In the genomic region with DNA sequence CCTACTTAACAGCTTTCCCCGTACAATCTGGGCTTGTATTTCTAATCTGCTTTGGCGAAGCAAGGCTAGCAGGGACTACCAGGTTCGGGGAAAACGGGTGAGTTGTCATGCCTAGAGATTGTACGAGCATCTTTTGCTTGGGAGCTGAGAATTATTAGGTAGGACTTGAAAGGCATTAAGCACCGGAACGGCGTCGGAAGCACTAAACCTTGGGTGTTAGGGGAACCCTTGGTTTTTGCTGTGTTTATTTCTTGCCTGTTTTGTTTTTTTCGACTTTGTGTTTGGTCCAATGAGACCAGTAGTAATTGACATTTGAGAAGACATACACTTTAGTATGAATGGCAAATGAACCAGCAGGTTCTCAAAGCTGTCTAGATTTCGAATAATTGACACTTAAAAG, we compare ENCODE assay signal across 7 mouse cellular contexts. TPM values are rescaled to one million over a fixed set of nuclear protein-coding genes. Genes with fewer than 3 reads are reported as not detected.
DNase-seq lines count a peak whose midpoint lies in the region; ATAC-seq and TF ChIP-seq lines count a peak whose summit lies in the region.

No protein-coding gene starts in this region.

- no peak for TF ChIP-seq POLR2A in small intestine, adult 2 months (IDR thresholded peaks at IDR 0.05; ENCODE audit: low read depth, low read length)

- WGBS in lung, embryonic 16.5 days, result 2% methylated on average over 11 of the region's 11 CpGs
- WGBS in limb, embryonic 12.5 days, result 2% methylated on average over 11 of the region's 11 CpGs
- WGBS in small intestine, adult 2 months, result under 1% methylated on average over 11 of the region's 11 CpGs

- no peak for DNase-seq in lung, postnatal 14 days
- no peak for DNase-seq in layer of hippocampus, adult 18-20 months (ENCODE audit: low spot score in 2 of 2)
- no peak for DNase-seq in layer of hippocampus, adult 9-10 months (ENCODE audit: low spot score)

- H3K27me3 ChIP-seq in lung, embryonic 16.5 days (ENCODE audit: control insufficient read depth, insufficient read depth, low read depth, low read length), result no peaks in the 10 kb centered on the region
- no peaks in the 10 kb centered on the region for H3K27me3 ChIP-seq in limb, embryonic 12.5 days
- no peaks in the 10 kb centered on the region for H3K27me3 ChIP-seq in small intestine, adult 2 months (ENCODE audit: control insufficient read depth, insufficient read depth, low read length)

- H3K4me2 ChIP-seq in lung, embryonic 16.5 days (ENCODE audit: low read depth, low read length), result peak overlapping the region; percentile 91
- H3K4me2 ChIP-seq in limb, embryonic 12.5 days, result peak overlapping the region; percentile 69

- peaks cover 35% of the 10 kb centered on the region for H3K4me1 ChIP-seq in lung, embryonic 16.5 days (replicated peaks; ENCODE audit: control insufficient read depth, insufficient read depth, low read length)
- peaks cover 38% of the 10 kb centered on the region for H3K4me1 ChIP-seq in limb, embryonic 12.5 days (replicated peaks)
- peaks cover 5% of the 10 kb centered on the region; the same call in 1 of the 2 replicates for H3K4me1 ChIP-seq in small intestine, adult 2 months (ENCODE audit: control insufficient read depth, insufficient read depth, insufficient read length, low read length)

- H3K9ac ChIP-seq in lung, embryonic 16.5 days (ENCODE audit: low read length), result peak overlapping the region; percentile 98
- peak overlapping the region; percentile 100 for H3K9ac ChIP-seq in limb, embryonic 12.5 days (replicated peaks)

- ATAC-seq in lung, embryonic 16.5 days (ENCODE audit: low read depth), result no peak
- ATAC-seq in erythroblast, adult 5-6 weeks (replicated peaks; ENCODE audit: low FRiP score, poor library complexity, severe bottlenecking), result peak; percentile 36
- ATAC-seq in limb, embryonic 12.5 days (ENCODE audit: insufficient number of reproducible peaks, insufficient read depth, low FRiP score, low TSS enrichment, low read depth), result no peak

- H3K4me3 ChIP-seq in lung, embryonic 16.5 days (ENCODE audit: low read length), result peak overlapping the region; percentile 74
- peak overlapping the region; percentile 87 for H3K4me3 ChIP-seq in limb, embryonic 12.5 days (replicated peaks)
- peak overlapping the region; percentile 85 for H3K4me3 ChIP-seq in small intestine, adult 2 months (ENCODE audit: low read depth, low read length)

- H3K9me3 ChIP-seq in lung, embryonic 16.5 days (ENCODE audit: control insufficient read depth, low read length), result no peaks in the 10 kb centered on the region
- no peaks in the 10 kb centered on the region for H3K9me3 ChIP-seq in limb, embryonic 12.5 days

- peak overlapping the region; percentile 97 for H3K27ac ChIP-seq in lung, embryonic 16.5 days (ENCODE audit: low read length)
- peak overlapping the region; percentile 100 for H3K27ac ChIP-seq in limb, embryonic 12.5 days
- peak overlapping the region; percentile 93 for H3K27ac ChIP-seq in small intestine, adult 2 months (ENCODE audit: insufficient read depth, low read depth, low read length)

- no peak for TF ChIP-seq CTCF in small intestine, adult 2 months (IDR thresholded peaks at IDR 0.05; ENCODE audit: extremely low read depth, insufficient read length, insufficient replicate concordance, low read depth, low read length)

- H3K36me3 ChIP-seq in lung, embryonic 16.5 days (ENCODE audit: control insufficient read depth, insufficient read depth, low read length), result no peaks in the 10 kb centered on the region
- no peaks in the 10 kb centered on the region for H3K36me3 ChIP-seq in limb, embryonic 12.5 days
- H3K36me3 ChIP-seq in small intestine, adult 2 months (ENCODE audit: control insufficient read depth, insufficient read depth, low read length), result no peaks in the 10 kb centered on the region

RNA-seq across cellular contexts. Expression of gene Srsf4, which starts 1.1 kb away (rescaled TPM):
- 96.8 and 108 TPM in 2 replicates for polyA plus RNA-seq in lung, embryonic 16.5 days (2015; fragmentation: Nextera tagmentation; extraction: Ambion mirVana)
- total RNA-seq in erythroblast, adult 5-6 weeks (2015; ENCODE audit: low replicate concordance), result 20.9 and 23.6 TPM in 2 replicates
- total RNA-seq in erythroblast, adult 5-6 weeks (2017; ENCODE audit: low replicate concordance), result 45.2 and 61.6 TPM in 2 replicates
- 158 and 162 TPM in 2 replicates for polyA plus RNA-seq in limb, embryonic 12.5 days (2016; fragmentation: Nextera tagmentation; extraction: Ambion mirVana)
- 16.3 and 31.5 TPM in 2 replicates for polyA plus RNA-seq in small intestine, adult 2 months (2012; rRNA removed)
- 10 to 100 TPM; 71.4 to 71.5 TPM for total RNA-seq in layer of hippocampus, adult 18-20 months (2021)

RNA-seq across cellular contexts. Expression of gene Mecr, which starts 31.3 kb away (rescaled TPM):
- polyA plus RNA-seq in lung, embryonic 16.5 days (2015; fragmentation: Nextera tagmentation; extraction: Ambion mirVana), result 38.6 and 44.0 TPM in 2 replicates
- 6.7 and 11.1 TPM in 2 replicates for total RNA-seq in erythroblast, adult 5-6 weeks (2015; ENCODE audit: low replicate concordance)
- 6.4 and 10.3 TPM in 2 replicates for total RNA-seq in erythroblast, adult 5-6 weeks (2017; ENCODE audit: low replicate concordance)
- polyA plus RNA-seq in limb, embryonic 12.5 days (2016; fragmentation: Nextera tagmentation; extraction: Ambion mirVana), result 45.1 and 46.9 TPM in 2 replicates
- polyA plus RNA-seq in small intestine, adult 2 months (2012; rRNA removed), result 20.9 and 23.1 TPM in 2 replicates
- 10 to 100 TPM; 27.7 TPM for total RNA-seq in layer of hippocampus, adult 18-20 months (2021)

RNA-seq across cellular contexts. Expression of gene Ptpru, which starts 36.5 kb away (rescaled TPM):
- polyA plus RNA-seq in lung, embryonic 16.5 days (2015; fragmentation: Nextera tagmentation; extraction: Ambion mirVana), result 14.1 and 14.6 TPM in 2 replicates
- total RNA-seq in erythroblast, adult 5-6 weeks (2015; ENCODE audit: low replicate concordance), result 0.19 and 5.9 TPM in 2 replicates
- total RNA-seq in erythroblast, adult 5-6 weeks (2017; ENCODE audit: low replicate concordance), result 0.56 and 3.2 TPM in 2 replicates
- 18.0 and 19.8 TPM in 2 replicates for polyA plus RNA-seq in limb, embryonic 12.5 days (2016; fragmentation: Nextera tagmentation; extraction: Ambion mirVana)
- polyA plus RNA-seq in small intestine, adult 2 months (2012; rRNA removed), result 4.2 and 5.4 TPM in 2 replicates
- 10 to 100 TPM; 85.0 to 98.5 TPM for total RNA-seq in layer of hippocampus, adult 18-20 months (2021)

RNA-seq across cellular contexts. Expression of gene Tmem200b, which starts 47.0 kb away (rescaled TPM):
- 0.25 and 0.43 TPM in 2 replicates for polyA plus RNA-seq in lung, embryonic 16.5 days (2015; fragmentation: Nextera tagmentation; extraction: Ambion mirVana)
- total RNA-seq in erythroblast, adult 5-6 weeks (2015; ENCODE audit: low replicate concordance), result not detected in 2 replicates
- total RNA-seq in erythroblast, adult 5-6 weeks (2017; ENCODE audit: low replicate concordance), result 2.0 TPM in 1 of 2 replicates, not detected in the other
- 2.2 and 2.5 TPM in 2 replicates for polyA plus RNA-seq in limb, embryonic 12.5 days (2016; fragmentation: Nextera tagmentation; extraction: Ambion mirVana)
- polyA plus RNA-seq in small intestine, adult 2 months (2012; rRNA removed), result 9.1 and 10.4 TPM in 2 replicates
- 1 to 10 TPM; 1.2 to 1.3 TPM for total RNA-seq in layer of hippocampus, adult 18-20 months (2021)
